Mouse (Mus musculus) heart, postnatal 0 days (tissue): ENCODE measurements around the gene Fgf8. TPM values are rescaled to one million over a fixed set of nuclear protein-coding genes. Genes with fewer than 3 reads are reported as not detected.
A peak's percentile ranks its signal among the peaks of the same experiment; 100 is the strongest.

Source experiments
- ATAC-seq: fragments of 200-750 bp; cut with Nextera tagmentation; 2 replicates; pipeline ENCODE4 v1.8.0; 2017; ENCODE audit warnings: low read depth, moderate number of reproducible peaks, moderate library complexity; ENCODE audit not compliant: insufficient read depth
- DNase-seq: peaks from one replicate; pipeline ENCODE4 v3.0.0-alpha.2; 2016; ENCODE audit warnings: low spot score
- H3K27ac ChIP-seq: fragments of 300-500 bp; sonication (generic); 2 replicates; pipeline ENCODE4 v1.5.1; 2014; ENCODE audit warnings: low read depth, mild to moderate bottlenecking
- H3K27me3 ChIP-seq: fragments of 300-500 bp; sonication (generic); 2 replicates; pipeline ENCODE4 v1.6.1; 2014; ENCODE audit warnings: low read length, mixed read lengths; ENCODE audit not compliant: control insufficient read depth, insufficient read depth
- H3K36me3 ChIP-seq: fragments of 300-500 bp; sonication (generic); replicated peaks from 2 replicates; pipeline ENCODE4 v1.6.1; 2014; ENCODE audit warnings: low read length, mixed read lengths; ENCODE audit not compliant: control insufficient read depth, insufficient read depth
- H3K4me1 ChIP-seq: fragments of 300-500 bp; sonication (generic); 2 replicates; pipeline ENCODE4 v1.6.1; 2014; ENCODE audit warnings: antibody characterized with exemption; ENCODE audit not compliant: control insufficient read depth, insufficient read depth
- H3K4me2 ChIP-seq: fragments of 300-500 bp; sonication (generic); 2 replicates; pipeline ENCODE4 v1.6.1; 2014; ENCODE audit warnings: low read depth, mild to moderate bottlenecking, low read length, moderate library complexity
- H3K4me3 ChIP-seq: fragments of 300-500 bp; sonication (generic); 2 replicates; pipeline ENCODE4 v1.5.1; 2014; ENCODE audit warnings: low read depth, low read length
- H3K9ac ChIP-seq: fragments of 300-500 bp; sonication (generic); replicated peaks from 2 replicates; pipeline ENCODE4 v1.6.1; 2014; ENCODE audit warnings: low read depth, low read length, mixed read lengths
- H3K9me3 ChIP-seq: fragments of 300-500 bp; sonication (generic); replicated peaks from 2 replicates; pipeline ENCODE4 v1.6.1; 2016; ENCODE audit warnings: low read length; ENCODE audit not compliant: control insufficient read depth
- CTCF ChIP-seq: IDR thresholded peaks from 2 replicates; pipeline ENCODE4 v1.5.1; 2016; ENCODE audit warnings: antibody characterized with exemption, control low read depth, low read depth
- EP300 ChIP-seq: IDR thresholded peaks from 2 replicates; pipeline ENCODE4 v1.6.1; 2016; ENCODE audit warnings: antibody characterized with exemption, low read depth
- WGBS: fragments of 180-500 bp; shearing (Covaris S2); extraction: QIAGEN DNeasy Blood & Tissue Kit; methylation state at CpG from one replicate; pipeline ENCODE4 v1.1.7; 2014; 5-methylcytosine and 5-hydroxymethylcytosine counted together
- polyA plus RNA-seq: library from polyadenylated mRNA; unstranded; fragments of >200 nt; fragmentation: Nextera tagmentation; extraction: Ambion mirVana; gene quantifications from 2 replicates; pipeline ENCODE4 v1.2.1, GENCODE M21; 2015
- total RNA-seq: library from RNA; depleted of rRNA; stranded (reverse); fragments of >200 nt; gene quantifications from 2 replicates; pipeline ENCODE4 v1.2.3, GENCODE M21; 2014; ENCODE audit warnings: low replicate concordance

Gene Fgf8
- total and polyA plus RNA-seq, 2 experiments from 2014 or later, result not detected

- Histone ChIP-seq H3K4me3 (peak overlapping the region; percentile 89), H3K36me3 (peaks cover 32% of the 10 kb centered on the region), H3K9ac (no peak overlapping the region), H3K4me2 (peak overlapping the region; percentile 76), H3K27me3 (no peaks in the 10 kb centered on the region), H3K9me3 (no peaks in the 10 kb centered on the region), H3K27ac (no peak overlapping the region), H3K4me1 (peaks cover 19% of the 10 kb centered on the region; the same call in 1 of the 2 replicates)
- ATAC-seq (no peak), DNase-seq (no peak)
- WGBS, result 52% methylated on average over 8 of the region's 8 CpGs
- no peak for TF ChIP-seq EP300
- no peak for TF ChIP-seq CTCF
These were observed 39.0 kb upstream of the Fgf8 start for GRCm38 (mm10) chr19:45781676-45782075.

GRCm38 (mm10) chr19:45780350-45780915 is 37.7 kb upstream of the Fgf8 start:
- no peak overlapping the region for H3K9ac ChIP-seq
- H3K27me3 ChIP-seq, result no peaks in the 10 kb centered on the region
- ATAC-seq (no peak), DNase-seq (no peak)
- no peak for TF ChIP-seq CTCF
- TF ChIP-seq EP300, result no peak
- H3K4me2 ChIP-seq, result peak overlapping the region; percentile 76; the same call in 1 of the 2 replicates
- H3K9me3 ChIP-seq, result no peaks in the 10 kb centered on the region
- H3K4me3 ChIP-seq, result no peak overlapping the region
- H3K4me1 ChIP-seq, result peaks cover 19% of the 10 kb centered on the region; the same call in 1 of the 2 replicates
- 64% methylated on average over 13 of the region's 13 CpGs for WGBS
- no peak overlapping the region for H3K27ac ChIP-seq
- H3K36me3 ChIP-seq, result peaks cover 44% of the 10 kb centered on the region

- H3K36me3 ChIP-seq, result peaks cover 93% of the 10 kb centered on the region
- WGBS, result 75% methylated on average over 2 of the region's 2 CpGs
- peaks cover 3% of the 10 kb centered on the region; the same call in 1 of the 2 replicates for H3K4me1 ChIP-seq
- H3K9me3 ChIP-seq, result no peaks in the 10 kb centered on the region
- no peak overlapping the region for H3K9ac ChIP-seq
- no peak overlapping the region for H3K4me2 ChIP-seq
- ATAC-seq (no peak), DNase-seq (no peak)
- TF ChIP-seq CTCF (no peak), EP300 (no peak)
- H3K27me3 ChIP-seq, result no peaks in the 10 kb centered on the region
- H3K27ac ChIP-seq, result no peak overlapping the region
- H3K4me3 ChIP-seq, result no peak overlapping the region
These were observed 32.8 kb upstream of the Fgf8 start for GRCm38 (mm10) chr19:45775486-45775885.

GRCm38 (mm10) chr19:45771501-45771900 is 28.8 kb upstream of the Fgf8 start:
- Histone ChIP-seq H3K4me3 (no peak overlapping the region), H3K4me1 (no peaks in the 10 kb centered on the region), H3K9ac (no peak overlapping the region), H3K27ac (no peak overlapping the region), H3K9me3 (no peaks in the 10 kb centered on the region), H3K4me2 (no peak overlapping the region), H3K36me3 (peaks cover 95% of the 10 kb centered on the region), H3K27me3 (no peaks in the 10 kb centered on the region)
- TF ChIP-seq EP300 (no peak), CTCF (no peak)
- no peak for DNase-seq
- ATAC-seq, result no peak
- WGBS, result 86% methylated on average over 5 of the region's 5 CpGs

GRCm38 (mm10) chr19:45760810-45761209 is 18.1 kb upstream of the Fgf8 start:
- Histone ChIP-seq H3K36me3 (peaks cover 94% of the 10 kb centered on the region), H3K27ac (no peak overlapping the region), H3K4me1 (no peaks in the 10 kb centered on the region), H3K4me2 (no peak overlapping the region), H3K27me3 (no peaks in the 10 kb centered on the region), H3K9me3 (no peaks in the 10 kb centered on the region), H3K4me3 (no peak overlapping the region), H3K9ac (no peak overlapping the region)
- no peak for TF ChIP-seq EP300
- TF ChIP-seq CTCF, result no peak
- WGBS, result 75% methylated on average over 3 of the region's 3 CpGs
- ATAC-seq (no peak), DNase-seq (no peak)

GRCm38 (mm10) chr19:45758671-45759070 is 16.0 kb upstream of the Fgf8 start:
- WGBS, result 88% methylated on average over 5 of the region's 5 CpGs
- Histone ChIP-seq H3K4me2 (no peak overlapping the region), H3K36me3 (peaks cover 95% of the 10 kb centered on the region), H3K4me3 (no peak overlapping the region), H3K27ac (no peak overlapping the region), H3K4me1 (no peaks in the 10 kb centered on the region), H3K9me3 (no peaks in the 10 kb centered on the region), H3K27me3 (no peaks in the 10 kb centered on the region), H3K9ac (no peak overlapping the region)
- no peak for DNase-seq
- TF ChIP-seq CTCF (no peak), EP300 (no peak)
- ATAC-seq, result no peak
